Mouse (Mus musculus) thymus, postnatal 14 days (tissue): ENCODE measurements around the gene Npas1.
A peak's percentile ranks its signal among the peaks of the same experiment; 100 is the strongest.

ENCODE experiments used
- DNase-seq: peaks from one replicate; pipeline ENCODE4 v3.0.0; 2021

Npas1 gene

DNA sequence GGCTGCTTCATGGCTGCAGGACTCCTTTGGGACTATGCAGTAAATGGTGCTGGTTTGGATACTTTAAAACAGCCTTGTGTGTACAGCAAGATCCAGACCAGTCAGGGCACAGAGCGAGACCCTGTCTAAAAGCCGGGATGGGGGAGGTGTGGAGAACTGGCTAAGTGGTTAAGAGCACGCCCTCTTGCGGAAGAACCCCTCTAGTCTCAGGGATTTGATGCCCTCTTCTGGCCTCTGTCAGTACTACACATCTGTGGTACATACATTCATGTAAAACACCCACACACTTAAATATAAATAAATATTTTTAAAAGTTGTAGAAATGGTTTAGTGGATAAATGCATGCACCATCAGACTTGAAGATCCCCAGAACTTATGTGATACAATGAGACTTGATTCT lies 11.0 kb downstream of the Npas1 start:
- DNase-seq: peak; percentile 33

DNA sequence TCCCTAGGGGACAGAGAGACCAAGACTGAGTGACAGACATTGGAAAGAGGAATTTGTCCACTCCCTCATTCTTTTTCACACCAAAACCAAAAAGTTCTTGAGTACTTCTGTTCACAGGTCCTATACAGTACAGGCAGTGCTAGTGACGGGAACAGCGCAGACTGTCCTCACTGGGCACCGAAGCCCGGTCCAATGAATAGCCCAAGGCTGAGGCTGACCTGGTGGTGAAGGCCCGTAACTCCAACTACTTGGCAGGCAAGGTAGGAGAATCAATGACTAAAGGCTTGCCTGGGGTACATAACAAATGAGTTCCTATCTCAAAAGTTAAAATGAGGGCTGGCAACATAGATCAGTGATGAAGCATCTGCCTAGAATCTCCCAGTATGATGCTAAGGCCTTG lies 12.0 kb downstream of the Npas1 start:
- no peak for DNase-seq

DNA sequence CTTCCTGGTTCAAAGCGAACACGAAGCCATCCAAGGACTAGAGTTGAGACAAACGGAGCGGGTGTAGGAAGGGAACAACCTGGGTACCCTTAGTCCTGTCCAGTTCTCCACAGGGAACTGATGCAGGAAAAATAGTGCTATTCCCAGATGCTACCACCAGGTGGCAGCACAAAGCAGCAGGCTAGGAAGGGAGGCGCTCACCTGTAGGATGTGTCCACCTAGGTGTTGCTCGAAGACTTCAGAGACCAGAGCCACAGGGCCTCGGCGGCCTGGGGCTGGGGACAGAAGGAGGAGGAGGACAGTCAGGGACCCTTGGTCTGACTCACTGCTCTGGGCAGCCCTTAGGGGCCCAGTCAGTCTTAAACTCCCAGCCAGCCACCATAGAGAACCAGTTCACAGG lies 12.4 kb downstream of the Npas1 start:
- peak; percentile 73 for DNase-seq

DNA sequence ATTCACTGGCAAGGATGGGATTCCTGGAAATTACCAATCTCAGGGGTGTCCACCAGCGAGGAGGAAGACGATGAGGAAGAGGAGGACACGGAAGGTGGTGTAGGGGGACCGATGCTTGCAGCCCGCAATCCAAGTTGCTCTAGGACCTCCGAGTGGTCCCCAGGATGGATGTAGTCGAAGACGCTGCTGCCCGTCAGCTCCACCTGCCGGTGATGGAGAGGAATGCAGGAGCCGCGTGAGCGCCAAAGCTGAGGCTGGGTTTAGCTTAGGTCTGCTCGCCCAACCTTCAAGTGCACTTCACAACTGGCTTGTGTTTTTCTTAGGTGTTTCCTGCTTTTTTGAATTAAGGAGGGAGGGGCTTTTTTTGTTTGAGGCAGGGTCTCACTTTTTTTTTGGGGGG lies 14.3 kb downstream of the Npas1 start:
- peak; percentile 89 for DNase-seq

DNA sequence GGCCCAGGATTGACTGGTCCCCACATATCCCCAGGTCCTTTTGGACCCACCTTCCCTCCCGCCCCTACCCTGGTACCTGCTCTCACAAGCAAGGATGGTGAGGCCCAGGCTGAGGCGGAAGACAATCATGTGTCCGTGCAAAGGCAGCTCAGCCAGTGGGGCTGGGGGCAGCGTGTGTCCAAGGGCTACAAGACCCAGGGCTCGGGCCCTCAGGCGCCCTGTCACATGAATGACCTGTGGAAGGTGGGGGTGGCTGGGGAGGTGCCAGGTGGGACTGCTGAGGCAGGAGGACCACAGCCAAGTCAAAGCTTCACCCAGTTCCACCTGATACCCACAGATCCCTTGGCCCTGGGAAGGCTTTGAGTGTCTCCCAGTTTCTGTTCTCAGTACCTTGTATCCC lies 15.8 kb downstream of the Npas1 start:
- no peak for DNase-seq

DNA sequence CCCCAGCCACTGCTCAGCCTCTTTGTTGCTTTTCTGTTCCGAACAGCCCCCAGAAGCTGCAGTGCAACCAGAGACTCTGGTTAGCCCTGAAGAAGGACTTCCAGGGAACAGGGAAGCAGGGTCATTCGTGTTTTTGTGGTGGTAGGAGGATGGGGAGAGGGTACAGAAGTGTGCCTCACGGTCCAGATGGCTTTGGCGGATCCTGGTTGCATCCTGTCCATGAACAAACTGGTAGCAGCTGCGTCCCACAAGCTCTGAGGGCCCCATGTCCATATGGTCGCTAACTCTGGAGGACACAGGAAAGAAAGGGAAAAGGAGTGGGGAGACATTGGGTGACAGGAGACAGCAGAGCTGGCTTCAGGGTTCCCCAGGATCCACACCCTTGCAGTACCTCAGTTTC lies 16.4 kb downstream of the Npas1 start:
- DNase-seq: no peak

DNA sequence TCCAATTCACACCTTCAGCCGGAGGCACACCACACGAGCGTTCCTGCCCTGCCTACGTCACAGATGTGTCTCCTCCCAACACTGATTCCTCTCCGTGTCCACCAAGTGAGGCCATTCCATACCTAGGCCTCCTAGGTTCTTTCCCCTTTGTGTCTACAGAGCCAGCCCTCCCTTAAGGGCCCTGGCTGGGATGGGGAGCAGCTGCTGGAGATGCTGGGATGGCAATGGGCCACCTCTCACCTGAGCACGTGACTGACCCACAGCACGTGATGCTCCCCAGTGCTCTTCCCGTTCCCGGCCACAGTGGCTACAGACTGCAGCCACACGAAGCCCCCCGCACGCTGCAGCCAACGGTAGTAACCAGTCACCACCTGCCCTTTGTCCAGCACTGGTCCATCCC lies 17.0 kb downstream of the Npas1 start:
- no peak for DNase-seq

DNA sequence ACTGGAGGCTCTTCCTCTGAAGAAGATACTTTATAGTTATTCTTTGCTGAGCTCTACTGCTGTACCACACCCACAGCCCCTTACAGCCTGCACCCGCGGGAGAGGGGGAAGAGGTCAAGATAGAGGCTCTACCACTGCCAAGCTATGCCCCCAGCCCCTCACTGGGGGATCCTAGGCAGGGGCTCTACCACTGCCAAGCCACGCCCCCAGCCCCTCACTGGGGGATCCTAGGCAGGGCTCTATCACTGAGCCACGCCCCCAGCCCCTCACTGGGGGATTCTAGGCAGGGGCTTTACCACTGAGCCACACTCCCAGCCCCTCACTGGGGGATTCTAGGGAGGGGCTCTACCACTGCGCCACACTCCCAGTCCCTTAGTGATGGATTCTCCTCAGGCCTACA lies 21.2 kb downstream of the Npas1 start:
- DNase-seq: no peak

DNA sequence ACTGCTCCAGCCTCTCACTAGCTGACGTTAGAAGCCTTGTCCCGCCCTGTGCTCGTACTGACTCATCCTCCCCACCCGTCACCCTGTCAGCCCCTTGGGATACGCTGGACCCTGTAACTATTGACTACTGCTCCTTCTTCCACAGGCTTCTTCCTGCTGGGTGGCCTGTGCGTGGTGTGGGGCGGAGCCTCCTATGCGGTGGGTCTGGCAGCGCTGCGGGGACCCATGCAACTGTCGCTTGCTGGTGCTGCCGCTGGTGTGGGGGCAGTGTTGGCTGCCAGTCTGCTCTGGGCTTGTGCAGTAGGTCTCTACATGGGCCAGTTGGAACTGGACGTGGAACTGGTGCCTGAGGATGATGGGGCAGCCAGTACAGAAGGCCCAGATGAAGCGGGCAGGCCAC lies 22.5 kb downstream of the Npas1 start:
- no peak for DNase-seq

DNA sequence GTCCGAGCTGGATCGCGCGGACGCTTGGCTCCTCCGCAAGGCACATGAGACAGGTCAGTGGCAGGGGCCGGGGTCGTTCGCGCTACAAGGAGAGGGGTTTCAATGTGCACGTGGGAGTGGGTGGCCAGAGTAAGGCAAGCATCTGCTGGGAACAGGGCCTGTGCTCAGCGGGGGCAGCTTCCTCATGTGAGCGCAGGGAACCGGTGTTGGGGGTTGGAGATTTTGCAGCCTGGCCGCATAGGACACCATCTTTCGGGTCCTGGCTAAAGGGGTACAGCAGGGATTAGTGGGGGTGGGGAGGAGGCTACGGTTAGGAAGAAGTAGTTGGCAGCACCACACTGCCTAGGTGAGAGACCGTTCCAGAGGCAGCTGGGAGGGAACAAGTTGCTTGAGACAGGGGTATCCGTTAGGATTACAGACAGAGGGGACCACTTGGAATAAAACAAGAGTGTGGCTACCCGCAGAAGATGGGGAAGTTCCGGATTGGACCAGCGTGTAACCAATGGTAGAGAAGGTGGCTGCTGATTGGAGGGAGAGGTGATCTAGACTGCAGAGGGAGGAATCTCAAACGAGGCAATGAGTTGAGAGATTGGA lies 24.3 kb downstream of the Npas1 start:
- peak; percentile 51 for DNase-seq

DNA sequence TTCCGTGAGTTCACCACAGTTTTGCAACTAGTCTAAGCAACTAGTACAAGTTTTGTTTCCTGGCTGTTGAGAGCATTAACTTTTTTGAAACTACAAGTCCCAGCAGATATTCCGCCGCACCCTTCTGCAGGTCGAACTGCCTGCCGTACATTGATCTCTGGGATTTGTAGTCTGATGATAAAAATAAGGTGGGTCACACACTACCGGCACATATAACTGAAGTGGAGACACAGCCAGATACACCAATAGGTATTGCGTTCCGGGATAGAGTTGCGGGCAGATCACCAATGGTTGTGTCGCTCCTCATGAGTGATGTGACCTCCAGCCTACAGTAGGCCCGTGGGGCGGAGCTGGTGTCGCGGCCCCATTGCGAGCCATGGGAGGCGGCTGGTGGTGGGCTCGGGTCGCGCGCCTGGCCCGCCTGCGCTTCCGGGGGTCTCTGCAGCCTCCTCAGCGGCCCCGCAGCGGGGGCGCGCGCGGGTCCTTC lies 24.9 kb downstream of the Npas1 start, which contains the start of gene Tmem160:
TSS of gene Tmem160 (plus strand) at position 193 of the 487 bp plus-strand sequence.
- DNase-seq: peak; percentile 92

DNA sequence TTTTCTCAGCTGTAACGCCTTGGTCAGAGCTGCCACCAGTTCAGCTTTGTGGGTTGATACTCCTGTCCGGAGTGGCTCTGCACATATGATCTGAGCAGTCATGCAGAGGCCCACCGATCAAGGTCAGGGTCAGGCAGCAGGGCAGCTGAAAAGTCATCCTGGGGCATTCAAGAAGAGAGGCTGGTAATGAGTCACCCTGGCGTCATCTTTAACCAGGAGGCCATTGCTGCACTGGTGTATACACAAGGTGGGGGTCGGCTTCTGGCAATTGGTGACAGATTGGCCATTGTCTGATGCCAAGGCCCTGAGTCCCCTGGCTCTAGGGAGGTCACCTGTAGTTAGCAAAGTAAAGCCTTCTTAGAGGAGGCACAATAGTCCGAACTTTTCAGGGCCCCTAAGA lies 25.9 kb downstream of the Npas1 start:
- DNase-seq: no peak

DNA sequence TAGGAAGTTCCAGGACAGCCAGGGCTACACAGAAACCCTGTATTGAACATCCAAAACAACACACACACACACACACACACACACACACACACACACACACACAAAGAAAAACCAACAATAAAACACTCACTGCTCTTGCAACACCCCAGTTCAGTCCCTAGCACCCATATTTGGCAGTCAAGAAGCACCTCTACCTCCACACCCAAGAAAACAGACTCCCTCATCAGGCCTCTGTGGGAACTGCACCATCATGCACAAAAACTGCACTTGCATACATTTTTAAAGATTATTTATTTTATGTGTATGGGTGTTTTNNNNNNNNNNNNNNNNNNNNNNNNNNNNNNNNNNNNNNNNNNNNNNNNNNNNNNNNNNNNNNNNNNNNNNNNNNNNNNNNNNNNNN lies 36.3 kb downstream of the Npas1 start:
- peak; percentile 32 for DNase-seq

DNA sequence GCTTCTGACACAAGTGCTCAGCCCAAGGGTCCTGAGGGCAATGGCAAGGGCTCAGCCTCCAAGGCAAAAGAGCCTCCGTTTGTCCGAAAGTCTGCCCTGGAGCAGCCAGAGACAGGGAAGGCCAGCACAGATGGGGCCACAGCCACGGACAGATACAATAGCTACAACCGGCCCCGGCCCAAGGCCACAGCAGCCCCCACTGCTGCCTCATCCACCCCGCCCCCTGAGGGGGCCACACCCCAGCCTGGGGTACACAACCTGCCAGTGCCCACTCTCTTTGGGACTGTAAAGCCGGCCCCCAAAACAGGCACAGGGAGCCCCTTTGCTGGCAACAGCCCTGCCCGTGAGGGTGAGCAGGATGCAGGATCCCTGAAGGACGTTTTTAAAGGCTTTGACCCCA lies 42.4 kb downstream of the Npas1 start:
- no peak for DNase-seq

DNA sequence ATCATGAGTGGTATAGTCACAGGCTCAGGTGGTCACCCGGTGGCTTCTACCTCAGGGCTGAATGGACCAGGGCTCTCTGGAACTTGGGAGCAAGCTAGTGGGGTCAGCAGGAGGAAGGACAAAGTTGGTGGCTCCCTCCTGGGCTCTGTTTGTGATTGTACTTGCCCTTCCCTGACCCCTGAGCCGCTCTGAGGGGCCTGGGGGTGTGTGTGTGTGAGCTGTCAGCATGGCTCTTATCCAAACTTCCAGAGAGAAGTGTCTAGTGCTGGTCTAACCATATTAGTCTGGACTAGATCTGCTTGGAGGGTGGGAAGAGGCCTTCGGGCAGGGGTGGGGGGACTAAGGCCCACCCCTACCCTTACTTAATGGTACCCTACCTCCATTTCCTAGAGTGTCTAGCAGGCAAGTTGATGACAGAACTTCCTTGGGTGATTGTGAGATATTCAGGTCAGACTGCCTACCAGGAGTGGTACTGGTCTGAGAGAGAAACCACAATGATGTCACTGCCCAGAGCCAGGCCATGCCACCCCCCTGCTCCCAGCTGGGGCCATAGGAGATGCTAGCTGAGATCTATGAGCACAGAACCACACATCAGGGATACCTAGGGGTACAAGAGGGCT lies 44.1 kb downstream of the Npas1 start:
- DNase-seq: no peak

DNA sequence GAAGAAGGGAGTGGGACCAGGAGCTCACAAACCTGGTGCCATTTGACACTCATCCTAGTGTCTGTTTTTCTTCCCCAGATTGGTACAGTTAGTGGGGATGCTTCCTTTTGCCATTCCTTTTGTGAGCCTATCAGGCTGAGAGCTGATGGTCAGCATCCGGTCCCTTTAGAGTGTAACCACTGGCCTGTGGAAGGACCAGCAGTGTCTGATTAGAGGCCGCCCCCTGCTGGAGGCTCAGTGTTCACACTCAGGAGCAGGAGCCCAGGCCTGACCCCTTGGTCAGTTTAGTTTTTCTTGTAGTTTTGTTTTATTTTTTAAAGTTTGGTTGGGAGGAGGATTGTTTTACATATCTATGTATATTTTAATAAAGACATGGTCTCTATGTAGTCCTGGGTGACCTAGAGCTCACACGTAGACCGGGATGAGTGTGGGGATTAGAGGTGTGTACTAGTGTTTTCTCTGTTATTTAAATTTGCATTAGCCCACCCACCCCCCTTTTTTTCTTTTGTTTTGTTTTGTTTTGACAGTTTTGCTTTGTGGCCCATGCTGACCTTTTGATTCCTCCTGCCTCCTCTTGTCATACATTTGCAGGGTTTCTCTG lies 51.3 kb downstream of the Npas1 start:
- peak; percentile 79 for DNase-seq

DNA sequence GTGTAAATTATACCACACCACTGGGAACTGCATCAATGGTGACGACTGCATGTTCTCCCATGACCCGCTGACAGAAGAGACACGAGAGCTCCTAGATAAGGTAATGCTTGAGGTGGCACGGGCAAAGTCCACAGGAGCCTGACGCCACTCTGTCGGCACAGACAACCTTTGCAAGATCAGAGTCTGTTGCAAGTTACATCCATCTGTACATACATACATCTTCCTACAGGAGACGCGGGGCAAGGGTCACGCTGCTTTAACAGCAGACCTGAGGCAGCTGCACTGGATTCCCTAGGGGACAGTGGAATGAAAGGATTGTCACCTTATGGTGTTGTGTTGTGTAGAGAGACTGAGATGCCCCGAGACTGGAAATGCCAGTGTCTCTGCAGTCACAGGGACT lies 51.8 kb downstream of the Npas1 start:
- no peak for DNase-seq

DNA sequence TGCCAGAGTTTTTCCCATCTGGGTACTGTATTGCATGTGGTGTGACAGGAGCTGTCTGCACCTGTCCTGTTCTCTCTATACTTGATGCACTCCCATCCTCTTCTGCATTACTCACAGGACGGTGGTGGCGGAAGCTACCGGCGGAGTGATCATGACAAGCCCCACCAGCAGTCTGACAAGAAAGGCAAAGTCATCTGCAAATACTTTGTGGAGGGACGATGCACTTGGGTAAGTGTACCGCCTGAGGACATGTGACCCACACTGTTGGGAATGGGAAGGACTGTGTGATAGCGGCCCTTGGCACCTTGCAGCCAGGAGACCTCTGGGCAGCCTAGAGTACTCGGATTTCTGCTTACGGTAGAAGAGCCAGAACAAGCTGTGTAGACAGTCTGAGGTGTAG lies 53.8 kb downstream of the Npas1 start:
- no peak for DNase-seq

DNA sequence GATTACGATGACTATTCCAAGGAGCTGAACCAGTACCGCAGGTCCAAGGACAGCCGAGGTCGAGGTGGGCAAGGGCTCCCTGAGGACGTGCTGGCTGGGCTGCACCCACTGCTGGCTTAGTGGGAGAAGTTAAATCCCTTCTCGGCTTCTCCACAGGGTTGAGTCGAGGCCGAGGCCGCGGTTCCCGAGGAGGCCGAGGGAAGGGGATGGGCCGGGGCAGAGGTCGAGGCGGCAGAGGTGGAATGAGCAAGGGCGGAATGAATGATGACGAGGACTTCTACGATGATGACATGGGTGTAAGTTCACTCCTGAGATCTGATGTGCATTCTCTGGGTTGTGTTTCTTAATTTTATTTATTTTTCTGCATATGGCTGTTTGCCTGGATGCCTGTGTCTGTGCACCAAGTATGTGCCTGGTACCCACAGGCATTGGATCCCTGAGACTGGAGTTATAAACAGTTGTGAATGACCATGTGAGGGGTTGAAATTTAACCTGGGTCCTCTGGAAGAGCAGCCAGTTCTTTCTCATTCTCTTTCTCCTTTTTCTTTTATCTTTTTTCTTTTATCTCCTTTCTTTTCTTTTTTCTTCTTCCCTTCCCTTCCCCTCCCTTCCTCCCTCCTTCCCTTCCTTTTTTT lies 55.2 kb downstream of the Npas1 start:
- no peak for DNase-seq

DNA sequence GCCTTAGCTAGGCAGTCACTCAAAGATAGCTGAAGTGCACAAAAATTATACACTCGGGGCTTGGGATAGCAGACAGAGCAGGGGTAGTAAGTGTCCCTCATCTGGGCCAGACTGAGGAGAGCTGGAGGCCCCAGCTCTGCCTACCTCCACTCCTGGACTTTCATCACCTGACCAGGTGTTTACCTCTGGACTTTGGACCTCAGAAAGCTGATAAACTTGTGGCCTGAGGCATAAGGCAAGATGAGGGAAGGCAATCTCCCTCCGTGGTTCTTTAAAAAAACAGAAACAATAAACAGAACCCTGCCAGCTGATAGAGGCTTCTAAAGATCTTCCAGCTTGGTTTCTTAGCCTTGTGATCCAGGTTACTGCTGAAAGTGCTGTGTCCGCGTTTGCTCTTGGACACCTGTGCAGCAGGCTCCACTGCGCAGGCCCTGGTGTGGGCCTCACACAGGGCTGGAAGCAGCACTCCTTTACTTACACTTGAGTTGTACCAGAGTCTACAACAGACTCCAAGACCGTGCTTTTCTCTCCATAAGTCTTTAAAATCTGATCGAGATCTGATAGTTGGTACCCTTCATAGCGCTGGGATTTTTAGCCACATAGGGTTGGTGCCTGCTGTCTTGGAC lies 56.9 kb downstream of the Npas1 start:
- no peak for DNase-seq

DNA sequence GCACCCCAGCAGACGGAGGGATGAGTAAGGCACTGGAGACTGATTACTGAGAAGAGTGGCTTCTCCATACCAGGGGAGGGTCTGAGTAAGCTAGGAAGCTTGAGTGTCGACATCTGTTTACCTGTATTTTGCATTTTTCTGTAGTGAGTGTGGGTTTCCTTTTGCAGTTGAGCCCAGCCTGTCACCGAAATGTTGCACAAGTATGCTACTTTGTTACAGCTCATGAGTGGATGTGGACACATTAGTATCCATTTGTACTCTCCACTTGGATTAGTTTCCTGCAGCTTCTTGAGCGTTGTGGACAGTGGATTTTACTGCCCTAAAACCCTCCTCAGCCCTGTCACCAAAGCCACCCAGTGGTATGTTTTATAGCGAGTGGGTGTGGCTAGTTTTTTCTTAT lies 58.8 kb downstream of the Npas1 start:
- DNase-seq: no peak

DNA sequence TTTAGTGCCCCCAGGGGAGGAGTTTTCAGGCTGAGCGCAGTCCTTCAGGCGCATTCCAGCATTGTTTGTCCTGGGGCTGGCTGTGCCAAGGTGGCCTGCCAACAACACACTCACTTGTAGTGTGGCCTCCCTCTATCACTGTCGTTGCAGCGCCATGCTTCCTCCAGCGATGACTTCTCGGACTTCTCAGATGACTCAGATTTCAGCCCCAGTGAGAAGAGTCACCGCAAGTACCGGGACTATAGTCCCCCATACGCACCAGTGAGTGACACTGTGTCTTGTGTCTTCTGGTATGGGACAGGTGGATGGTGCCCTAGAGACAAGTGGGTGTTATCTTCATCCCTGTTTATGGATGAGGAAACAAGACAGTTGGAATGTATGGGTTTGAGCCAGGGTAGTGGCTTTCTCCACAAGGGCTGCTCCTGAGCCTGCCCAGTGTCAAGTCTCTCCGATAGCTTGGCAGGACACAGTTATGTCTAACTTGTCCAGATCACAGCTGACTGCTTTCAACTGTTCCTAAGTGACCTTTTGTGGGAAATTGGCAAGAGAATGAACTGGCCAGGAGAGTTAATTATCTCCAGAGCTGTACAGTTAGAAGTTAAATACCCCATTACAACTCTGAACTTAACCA lies 60.3 kb downstream of the Npas1 start:
- no peak for DNase-seq

DNA sequence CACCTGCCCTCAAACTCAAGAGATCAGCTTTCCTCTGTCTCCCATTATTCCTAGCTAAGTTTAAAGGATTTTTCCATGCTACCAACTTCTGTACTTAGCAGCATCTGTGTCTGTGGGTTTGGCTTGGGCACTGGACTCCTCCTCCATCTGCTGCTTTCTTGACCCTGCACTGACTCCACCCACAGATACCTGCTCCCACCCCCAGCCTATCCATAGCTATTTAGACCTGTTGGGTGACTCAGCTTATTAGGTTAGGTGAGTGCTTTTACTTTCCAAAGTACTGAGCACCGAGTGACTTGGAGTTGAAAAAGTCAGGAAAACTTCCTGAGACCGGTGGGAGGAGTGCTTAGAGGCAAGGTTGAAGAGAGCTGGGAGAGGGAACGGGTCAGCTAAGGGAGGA lies 62.1 kb downstream of the Npas1 start:
- DNase-seq: no peak
